Mouse (Mus musculus) neural tube, embryonic 11.5 days (tissue): ENCODE data around the gene Cyp2d11. TPM values are rescaled to one million over a fixed set of nuclear protein-coding genes. Genes with fewer than 3 reads are reported as not detected.

Experiments
- ATAC-seq: fragments of 200-750 bp; cut with Nextera tagmentation; 2 replicates; pipeline ENCODE4 v1.8.0; 2017; ENCODE audit warnings: moderate number of reproducible peaks, mild to moderate bottlenecking, moderate TSS enrichment, moderate library complexity; ENCODE audit not compliant: insufficient read depth, low FRiP score, low TSS enrichment
- DNase-seq: peaks from one replicate; pipeline ENCODE4 v3.0.0-alpha.2; 2015; ENCODE audit warnings: low spot score
- H3K27ac ChIP-seq: fragments of 300-500 bp; sonication (generic); 2 replicates; pipeline ENCODE4 v1.5.1; 2014; ENCODE audit warnings: low read depth, mild to moderate bottlenecking, low read length
- H3K27me3 ChIP-seq: fragments of 300-500 bp; sonication (generic); 2 replicates; pipeline ENCODE4 v1.6.1; 2014; ENCODE audit warnings: mild to moderate bottlenecking, low read length, mixed read lengths; ENCODE audit not compliant: control insufficient read depth, insufficient read depth
- H3K36me3 ChIP-seq: fragments of 300-500 bp; sonication (generic); 2 replicates; pipeline ENCODE4 v1.6.1; 2014; ENCODE audit warnings: mild to moderate bottlenecking, low read length, moderate library complexity, mixed read lengths; ENCODE audit not compliant: control insufficient read depth, insufficient read depth
- H3K4me1 ChIP-seq: fragments of 300-500 bp; sonication (generic); 2 replicates; pipeline ENCODE4 v1.6.1; 2014; ENCODE audit warnings: low read length, mixed read lengths; ENCODE audit not compliant: control insufficient read depth, insufficient read depth
- H3K4me2 ChIP-seq: fragments of 300-500 bp; sonication (generic); 2 replicates; pipeline ENCODE4 v1.6.1; 2014; ENCODE audit warnings: low read depth, mild to moderate bottlenecking, moderate library complexity
- H3K4me3 ChIP-seq: fragments of 300-500 bp; sonication (generic); 2 replicates; pipeline ENCODE4 v1.5.1; 2014; ENCODE audit warnings: low read depth, low read length
- H3K9ac ChIP-seq: fragments of 300-500 bp; sonication (generic); 2 replicates; pipeline ENCODE4 v1.6.1; 2014; ENCODE audit warnings: mild to moderate bottlenecking, low read length
- H3K9me3 ChIP-seq: fragments of 300-500 bp; sonication (generic); 2 replicates; pipeline ENCODE4 v1.6.1; 2016; ENCODE audit warnings: low read length; ENCODE audit not compliant: control insufficient read depth
- WGBS: fragments of 180-500 bp; shearing (Covaris S2); extraction: QIAGEN DNeasy Blood & Tissue Kit; methylation state at CpG from one replicate; pipeline ENCODE4 v1.1.7; 2014; 5-methylcytosine and 5-hydroxymethylcytosine counted together
- polyA plus RNA-seq: library from polyadenylated mRNA; unstranded; fragments of >200 nt; fragmentation: Nextera tagmentation; extraction: Ambion mirVana; gene quantifications from 2 replicates; pipeline ENCODE4 v1.2.1, GENCODE M21; 2014

Cyp2d11 gene
- polyA plus RNA-seq, 1 experiment from 2014 or later: not detected

DNA sequence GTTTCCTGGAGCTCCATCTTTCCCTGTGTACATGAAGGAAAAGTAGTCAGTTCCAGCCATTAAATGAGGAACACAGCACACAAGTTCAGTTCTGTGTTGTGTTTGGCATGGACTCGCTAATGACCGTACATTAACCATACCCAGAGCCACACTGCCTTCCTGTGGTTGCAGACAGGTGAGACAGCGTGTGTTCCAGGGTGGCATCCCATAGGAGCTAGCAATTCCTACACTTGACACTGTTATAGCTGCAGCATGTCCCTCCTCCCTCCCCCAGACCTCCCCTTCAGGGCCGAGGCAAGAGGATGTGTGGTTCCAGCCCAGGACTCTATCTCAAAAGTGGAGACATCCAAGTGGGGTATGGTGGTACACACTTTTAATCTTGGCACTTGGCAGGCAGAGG, 43.5 kb downstream of the Cyp2d11 start:
- H3K4me1 ChIP-seq: peaks cover 13% of the 10 kb centered on the region
- no peaks in the 10 kb centered on the region for H3K9me3 ChIP-seq
- H3K36me3 ChIP-seq: peaks cover 15% of the 10 kb centered on the region
- H3K4me2 ChIP-seq: no peak overlapping the region
- H3K27me3 ChIP-seq: no peaks in the 10 kb centered on the region
- no peak overlapping the region for H3K27ac ChIP-seq
- no peak overlapping the region for H3K4me3 ChIP-seq
- DNase-seq (no peak), ATAC-seq (no peak)
- no peak overlapping the region for H3K9ac ChIP-seq
- WGBS: 92% methylated on average over 4 of the region's 4 CpGs

DNA sequence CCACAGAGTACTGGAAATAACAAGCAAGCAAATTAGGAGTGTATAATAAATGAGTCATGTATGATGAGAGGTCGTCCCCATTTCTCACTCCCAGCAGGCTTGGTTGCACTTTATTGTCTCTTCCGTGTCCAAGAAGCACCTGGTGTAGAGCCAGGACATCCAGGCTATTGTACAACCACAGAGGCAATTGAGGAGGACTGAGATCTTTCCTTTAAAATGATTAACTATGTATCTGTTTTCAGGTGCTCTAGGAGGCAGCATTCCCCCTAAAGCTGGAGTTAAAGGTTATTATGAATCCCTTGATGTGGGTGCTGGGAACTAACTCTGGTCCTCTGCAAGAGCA, 44.9 kb downstream of the Cyp2d11 start:
- no peak overlapping the region for H3K4me2 ChIP-seq
- H3K27ac ChIP-seq: no peak overlapping the region
- peaks cover 15% of the 10 kb centered on the region for H3K36me3 ChIP-seq
- ATAC-seq (no peak), DNase-seq (no peak)
- H3K4me1 ChIP-seq: peaks cover 13% of the 10 kb centered on the region
- 94% methylated on average over 2 of the region's 2 CpGs for WGBS
- no peak overlapping the region for H3K9ac ChIP-seq
- H3K27me3 ChIP-seq: no peaks in the 10 kb centered on the region
- no peaks in the 10 kb centered on the region for H3K9me3 ChIP-seq
- no peak overlapping the region for H3K4me3 ChIP-seq

DNA sequence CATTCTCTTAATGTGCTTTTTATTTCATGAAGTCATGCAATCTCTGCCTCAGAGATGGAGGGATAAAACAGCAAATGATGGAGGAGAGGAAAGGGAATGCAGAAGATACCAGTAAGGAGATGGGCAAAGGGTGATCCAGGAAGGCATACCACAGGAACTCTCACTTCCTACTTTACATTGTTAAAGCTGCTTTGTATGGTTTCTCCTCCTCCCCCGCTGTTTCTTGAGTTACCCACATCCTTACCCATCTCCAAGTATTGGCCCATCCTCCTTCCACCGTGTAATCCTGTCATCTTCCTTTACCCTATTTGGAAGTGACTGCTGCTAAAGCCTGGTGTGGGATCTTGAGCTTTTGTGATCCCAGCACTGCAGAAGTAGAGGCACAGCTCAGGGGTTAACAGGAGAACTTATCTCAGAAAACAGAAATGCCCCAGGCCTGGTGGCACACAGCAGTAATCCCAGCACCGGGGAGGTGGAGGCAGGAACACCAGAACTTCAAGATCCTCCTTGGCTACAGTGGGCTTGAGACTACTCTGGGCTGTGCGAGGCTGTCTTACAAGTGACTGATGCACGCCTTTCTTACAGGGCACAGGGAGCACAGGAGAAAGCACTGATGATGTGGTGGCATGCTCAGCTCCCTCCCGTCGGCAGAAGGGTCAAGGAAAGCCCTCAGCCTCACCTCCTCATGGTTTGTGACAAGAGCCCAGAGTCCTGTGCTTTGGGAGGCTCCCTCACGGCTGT, 45.4 kb downstream of the Cyp2d11 start:
- ATAC-seq: no peak
- Histone ChIP-seq H3K9ac (no peak overlapping the region), H3K9me3 (no peaks in the 10 kb centered on the region), H3K27ac (no peak overlapping the region), H3K4me2 (no peak overlapping the region), H3K4me3 (no peak overlapping the region), H3K36me3 (peaks cover 15% of the 10 kb centered on the region), H3K27me3 (no peaks in the 10 kb centered on the region), H3K4me1 (peaks cover 13% of the 10 kb centered on the region)
- 88% methylated on average over 8 of the region's 8 CpGs for WGBS
- DNase-seq: no peak

DNA sequence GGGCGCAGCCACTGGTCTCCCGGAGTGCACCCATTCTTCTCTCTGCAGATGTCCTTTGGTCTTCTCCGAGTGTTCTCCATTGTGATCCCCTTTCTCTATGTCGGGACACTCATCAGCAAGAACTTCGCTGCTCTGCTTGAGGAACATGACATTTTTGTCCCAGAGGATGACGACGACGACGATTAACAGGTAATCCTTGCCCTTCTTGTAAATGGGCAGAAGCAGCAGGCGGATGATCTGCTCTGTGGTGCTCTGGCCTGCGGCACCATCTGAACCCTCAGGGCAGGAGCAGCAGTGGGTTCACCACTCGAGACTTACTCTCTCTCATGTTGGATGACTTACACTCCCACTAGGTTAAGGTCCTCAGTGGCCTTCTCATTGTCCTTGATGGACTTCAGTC, 46.0 kb downstream of the Cyp2d11 start:
- Histone ChIP-seq H3K27ac (no peak overlapping the region), H3K36me3 (peaks cover 15% of the 10 kb centered on the region), H3K4me2 (no peak overlapping the region), H3K9ac (no peak overlapping the region), H3K27me3 (no peaks in the 10 kb centered on the region), H3K4me1 (peaks cover 10% of the 10 kb centered on the region), H3K9me3 (no peaks in the 10 kb centered on the region), H3K4me3 (no peak overlapping the region)
- 93% methylated on average over 12 of the region's 12 CpGs for WGBS
- ATAC-seq: no peak
- no peak for DNase-seq

DNA sequence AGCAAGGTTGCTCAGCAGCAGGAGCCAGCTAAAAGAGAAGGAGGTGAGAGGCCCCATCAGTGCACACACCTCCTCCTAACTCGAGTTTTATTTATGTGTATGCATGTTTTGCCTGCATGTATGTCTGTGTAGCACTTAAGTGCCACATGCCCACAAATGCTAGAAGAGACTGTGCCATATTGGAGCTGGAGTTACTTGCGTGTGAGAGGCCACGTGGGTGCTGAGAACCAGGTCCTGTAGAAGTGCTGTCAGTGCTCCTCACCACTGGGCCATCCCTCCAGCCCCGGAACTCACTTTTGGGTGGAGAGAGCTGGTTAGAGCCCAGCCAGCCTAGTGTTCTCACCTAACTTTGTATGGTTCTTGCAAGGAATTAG, 46.5 kb downstream of the Cyp2d11 start:
- H3K4me3 ChIP-seq: peak overlapping the region; percentile 68; the same call in 1 of the 2 replicates
- no peaks in the 10 kb centered on the region for H3K27me3 ChIP-seq
- H3K4me2 ChIP-seq: peak overlapping the region; percentile 65
- ATAC-seq (no peak), DNase-seq (no peak)
- H3K27ac ChIP-seq: no peak overlapping the region
- H3K4me1 ChIP-seq: peaks cover 10% of the 10 kb centered on the region
- H3K9me3 ChIP-seq: no peaks in the 10 kb centered on the region
- peaks cover 15% of the 10 kb centered on the region for H3K36me3 ChIP-seq
- no peak overlapping the region for H3K9ac ChIP-seq
- 80% methylated on average over 4 of the region's 4 CpGs for WGBS

DNA sequence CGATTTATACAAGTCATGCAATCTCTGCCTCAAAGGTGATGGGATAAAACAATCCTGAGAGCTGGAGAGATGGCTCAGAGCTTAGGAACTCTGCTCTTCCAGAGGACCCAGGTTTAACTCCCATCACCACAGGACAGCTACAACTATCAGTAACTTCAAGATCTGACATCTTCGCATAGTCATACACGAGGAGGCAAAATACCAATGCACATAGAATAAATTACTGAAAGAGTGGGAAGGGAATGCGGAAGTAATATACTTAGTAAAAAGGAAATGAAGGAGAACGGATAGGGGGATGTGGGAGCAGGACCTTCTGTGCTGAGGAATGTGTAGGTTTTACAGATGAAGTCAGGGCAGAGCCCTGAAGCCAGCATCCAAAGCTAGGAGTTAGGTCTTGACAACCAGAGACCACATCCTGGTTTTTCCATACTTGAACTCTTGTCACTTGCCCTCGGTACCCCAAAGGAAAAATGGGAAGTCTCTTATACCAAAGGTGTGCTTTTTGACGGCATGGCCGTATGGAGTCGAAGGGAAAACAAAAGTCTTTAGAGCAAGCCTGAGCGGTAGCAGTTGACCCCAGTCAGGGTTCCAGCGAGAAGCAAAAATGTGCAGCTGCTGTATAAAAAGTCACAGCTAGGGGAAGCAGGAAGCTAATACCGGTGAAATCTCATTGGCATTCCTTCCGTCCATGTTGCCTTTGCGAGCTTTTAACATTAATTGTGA, 47.1 kb downstream of the Cyp2d11 start:
- DNase-seq (no peak), ATAC-seq (no peak)
- peak overlapping the region; percentile 65 for H3K4me2 ChIP-seq
- peak overlapping the region; percentile 68 for H3K4me3 ChIP-seq
- H3K4me1 ChIP-seq: peaks cover 10% of the 10 kb centered on the region
- no peak overlapping the region for H3K27ac ChIP-seq
- no peaks in the 10 kb centered on the region for H3K27me3 ChIP-seq
- 70% methylated on average over 14 of the region's 14 CpGs for whole genome bisulfite sequencing
- peak overlapping the region; percentile 70 for H3K9ac ChIP-seq
- no peaks in the 10 kb centered on the region for H3K9me3 ChIP-seq
- peaks cover 15% of the 10 kb centered on the region for H3K36me3 ChIP-seq

DNA sequence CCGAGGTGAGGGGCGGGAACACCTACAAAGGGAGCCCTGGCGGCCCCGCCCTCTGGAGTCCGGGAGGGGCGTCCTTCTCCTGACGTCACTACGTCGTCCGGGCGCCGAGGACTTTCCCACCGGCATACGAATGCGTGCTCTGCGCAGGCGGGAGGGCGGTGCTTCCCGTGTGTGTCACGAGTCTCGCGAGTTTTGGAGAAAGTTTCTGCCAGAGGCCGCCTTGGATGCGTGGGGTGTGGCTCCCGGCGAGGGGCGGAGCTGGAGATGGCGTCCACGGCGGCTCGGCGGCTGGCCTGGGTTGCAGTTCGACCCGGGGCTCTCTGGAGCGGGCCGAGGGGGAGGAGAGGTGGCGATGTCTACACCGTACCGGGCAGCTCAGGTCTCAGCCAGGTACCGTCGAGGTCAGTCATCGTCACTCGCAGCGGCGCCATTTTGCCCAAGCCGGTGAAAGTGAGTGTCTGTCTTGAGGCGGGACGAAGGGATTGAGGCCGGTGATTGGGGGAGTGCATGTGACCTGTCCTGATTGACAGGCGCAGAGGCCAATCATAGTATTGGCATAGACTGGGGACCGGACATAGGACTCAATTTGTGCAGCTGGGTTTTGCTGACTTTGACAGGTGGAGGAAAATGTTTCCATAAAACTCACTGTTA, 47.9 kb downstream of the Cyp2d11 start:
- H3K4me2 ChIP-seq: peak overlapping the region; percentile 65
- H3K9ac ChIP-seq: peak overlapping the region; percentile 70
- DNase-seq: peak; percentile 98
- H3K4me1 ChIP-seq: peaks cover 13% of the 10 kb centered on the region
- H3K27me3 ChIP-seq: peaks cover 3% of the 10 kb centered on the region
- WGBS: under 1% methylated on average over 50 of the region's 51 CpGs
- peaks cover 15% of the 10 kb centered on the region for H3K36me3 ChIP-seq
- peak overlapping the region; percentile 68 for H3K4me3 ChIP-seq
- peak; percentile 98 for ATAC-seq
- H3K9me3 ChIP-seq: no peaks in the 10 kb centered on the region
- H3K27ac ChIP-seq: peak overlapping the region; percentile 80; the same call in 1 of the 2 replicates

DNA sequence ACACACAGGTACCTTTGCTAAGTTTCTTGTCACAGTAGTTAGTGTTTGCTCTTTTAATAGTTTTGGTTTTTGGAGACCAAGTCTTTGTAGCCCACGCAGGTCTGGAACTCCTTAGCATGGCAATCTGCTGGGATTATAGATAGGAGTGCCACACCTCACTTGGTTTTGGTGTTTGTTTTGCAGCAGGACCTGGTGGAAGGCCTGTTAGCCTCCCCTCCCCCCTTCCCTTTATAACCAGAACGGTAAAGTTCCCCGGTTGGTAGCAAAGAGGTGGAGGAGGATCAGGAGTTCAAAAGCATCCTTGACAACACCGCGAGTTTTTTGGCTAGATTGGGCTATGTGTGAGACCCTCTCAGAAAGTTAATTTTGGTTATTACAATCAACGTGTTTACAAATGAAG, 48.9 kb downstream of the Cyp2d11 start:
- ATAC-seq (no peak), DNase-seq (no peak)
- H3K4me1 ChIP-seq: peaks cover 15% of the 10 kb centered on the region
- peaks cover 11% of the 10 kb centered on the region for H3K27me3 ChIP-seq
- H3K4me2 ChIP-seq: no peak overlapping the region
- H3K27ac ChIP-seq: no peak overlapping the region
- peaks cover 15% of the 10 kb centered on the region for H3K36me3 ChIP-seq
- H3K9me3 ChIP-seq: no peaks in the 10 kb centered on the region
- H3K9ac ChIP-seq: no peak overlapping the region
- H3K4me3 ChIP-seq: no peak overlapping the region
- WGBS: 88% methylated on average over 6 of the region's 6 CpGs
